Mouse (Mus musculus): ENCODE measurements at regions not wholly inside any gene's neighbourhood (a gene's known extent, or its start where the extent isn't known, plus 50 kb on each side); places are given as distances from the start of the nearest gene placed in this dataset.

DNA sequence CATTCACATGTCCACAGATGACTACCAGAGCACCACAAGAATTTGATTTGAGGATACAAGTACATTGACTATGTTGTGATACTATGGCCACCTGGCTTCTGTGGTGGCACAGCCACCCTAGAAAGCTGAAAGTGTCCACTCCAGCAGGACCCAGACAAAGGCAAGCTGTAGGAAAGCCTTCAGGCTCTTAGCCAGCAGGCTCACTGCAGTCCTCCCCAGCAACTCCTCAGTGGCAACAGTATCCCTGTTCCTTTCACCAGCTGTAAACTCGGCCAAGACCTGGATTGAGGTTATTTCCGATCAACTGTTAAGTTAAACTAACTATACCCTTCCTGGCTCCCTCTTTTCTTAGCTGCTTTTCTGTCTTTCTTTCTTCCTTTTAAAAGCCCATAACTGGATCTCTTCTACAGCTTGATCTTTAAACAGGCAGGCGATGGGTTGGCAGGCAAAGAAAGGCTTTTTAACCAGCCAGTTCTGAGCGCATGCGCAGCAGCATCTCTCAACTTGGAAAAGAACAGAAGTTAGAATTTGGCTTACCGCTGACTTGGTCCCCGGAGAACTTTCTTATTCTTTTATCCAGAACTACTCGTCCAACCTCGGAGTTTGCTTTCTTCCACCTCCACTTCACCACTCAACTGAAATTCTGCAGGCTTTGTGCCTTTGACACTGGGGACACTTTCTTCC is 202.5 kb upstream of the Nt5e start:
- no peaks in the 10 kb centered on the region for H3K27me3 ChIP-seq (ENCODE audit: control insufficient read depth, insufficient read depth, low read length)
- no peak for TF ChIP-seq CTCF (IDR thresholded peaks at IDR 0.05; ENCODE audit: extremely low read depth, insufficient read length, insufficient replicate concordance, low read depth, low read length)
- TF ChIP-seq POLR2A (IDR thresholded peaks at IDR 0.05; ENCODE audit: low read depth, low read length): no peak
- 82% methylated on average over 9 of the region's 9 CpGs for WGBS
- no peaks in the 10 kb centered on the region for H3K36me3 ChIP-seq (ENCODE audit: control insufficient read depth, insufficient read depth, low read length)
- H3K4me3 ChIP-seq (ENCODE audit: low read depth, low read length): no peak overlapping the region
- no peak overlapping the region for H3K27ac ChIP-seq (ENCODE audit: insufficient read depth, low read depth, low read length)
- no peaks in the 10 kb centered on the region for H3K4me1 ChIP-seq (ENCODE audit: control insufficient read depth, insufficient read depth, insufficient read length, low read length)

DNA sequence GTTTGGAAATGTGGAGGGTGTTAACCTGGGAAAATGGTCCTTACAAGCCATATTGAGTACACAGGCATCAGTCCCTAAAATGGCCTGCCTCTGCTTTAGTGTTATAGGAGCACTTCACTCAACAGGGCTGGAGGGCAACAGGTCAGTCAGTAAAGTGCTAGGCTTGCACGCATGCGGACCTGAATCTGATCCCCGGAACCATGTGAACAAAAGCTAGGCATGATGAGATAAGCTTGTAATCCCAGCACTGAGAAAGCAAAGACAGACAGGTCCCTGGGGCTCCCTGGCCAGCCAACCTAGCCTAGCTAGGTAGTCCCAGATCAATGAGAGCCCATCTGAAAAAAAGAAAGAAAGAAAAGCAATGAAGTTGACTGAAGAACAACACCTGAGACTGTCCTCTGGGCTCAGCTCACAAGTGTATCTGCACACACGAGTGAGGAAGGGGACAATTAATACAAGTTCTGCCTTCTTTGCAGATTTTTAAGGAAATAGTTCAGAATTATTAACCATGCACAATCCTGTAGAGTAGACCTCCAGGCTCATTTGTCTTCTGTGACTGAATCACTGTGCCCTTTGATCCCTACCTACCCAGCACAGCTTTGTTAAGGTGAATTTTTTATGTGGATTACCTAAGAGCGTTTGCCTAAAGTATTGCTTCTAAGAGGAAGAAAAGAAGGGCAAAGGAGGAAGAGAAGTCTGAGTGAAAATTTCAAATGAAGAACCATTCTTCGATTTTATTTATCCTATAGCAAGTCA is 163.8 kb upstream of the Nt5e start:
- no peaks in the 10 kb centered on the region for H3K4me1 ChIP-seq (ENCODE audit: control insufficient read depth, insufficient read depth, insufficient read length, low read length)
- no peak overlapping the region for H3K27ac ChIP-seq (ENCODE audit: insufficient read depth, low read depth, low read length)
- WGBS: 48% methylated on average over 6 of the region's 6 CpGs
- TF ChIP-seq CTCF (IDR thresholded peaks at IDR 0.05; ENCODE audit: extremely low read depth, insufficient read length, insufficient replicate concordance, low read depth, low read length) (no peak), POLR2A (IDR thresholded peaks at IDR 0.05; ENCODE audit: low read depth, low read length) (no peak)
- H3K4me3 ChIP-seq (ENCODE audit: low read depth, low read length): no peak overlapping the region
- H3K36me3 ChIP-seq (ENCODE audit: control insufficient read depth, insufficient read depth, low read length): no peaks in the 10 kb centered on the region
- no peaks in the 10 kb centered on the region for H3K27me3 ChIP-seq (ENCODE audit: control insufficient read depth, insufficient read depth, low read length)

DNA sequence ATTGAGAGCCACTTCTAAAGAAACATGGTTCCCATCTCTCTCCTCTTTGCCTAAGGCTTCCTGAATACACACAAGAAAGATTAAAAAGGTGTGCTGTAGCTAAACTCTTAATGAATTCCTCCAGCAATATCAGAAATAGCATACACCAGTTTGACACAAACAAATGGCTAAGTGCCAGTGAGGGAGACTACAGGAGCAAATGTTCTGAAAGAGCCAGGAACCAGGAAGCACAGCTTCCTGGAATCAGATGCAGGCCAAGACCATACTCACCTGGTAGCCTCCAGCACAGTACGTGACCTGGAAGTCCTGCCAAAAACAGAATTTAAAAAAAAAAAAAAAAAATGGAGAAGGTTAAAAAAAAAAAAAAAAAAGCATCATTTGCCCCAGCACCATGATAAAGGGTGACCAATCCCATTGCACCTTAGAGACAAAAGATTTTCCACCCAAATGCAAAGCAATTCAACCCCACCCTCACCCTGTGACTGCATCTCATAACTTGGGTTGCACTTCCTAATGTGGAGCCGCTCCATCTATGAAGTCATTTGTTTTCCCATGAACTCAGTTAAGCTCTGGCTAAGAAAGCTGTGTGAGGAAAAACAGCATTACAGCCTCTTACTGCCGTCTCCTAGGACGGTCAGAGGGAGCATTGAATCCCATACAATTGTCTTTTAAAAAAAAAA is 149.3 kb upstream of the Nt5e start:
- Histone ChIP-seq H3K4me3 (ENCODE audit: low read depth, low read length) (no peak overlapping the region), H3K36me3 (ENCODE audit: control insufficient read depth, insufficient read depth, low read length) (no peaks in the 10 kb centered on the region), H3K4me1 (ENCODE audit: control insufficient read depth, insufficient read depth, insufficient read length, low read length) (no peaks in the 10 kb centered on the region), H3K27me3 (ENCODE audit: control insufficient read depth, insufficient read depth, low read length) (no peaks in the 10 kb centered on the region), H3K27ac (ENCODE audit: insufficient read depth, low read depth, low read length) (no peak overlapping the region)
- WGBS: 68% methylated on average over 4 of the region's 4 CpGs
- TF ChIP-seq POLR2A (IDR thresholded peaks at IDR 0.05; ENCODE audit: low read depth, low read length) (no peak), CTCF (IDR thresholded peaks at IDR 0.05; ENCODE audit: extremely low read depth, insufficient read length, insufficient replicate concordance, low read depth, low read length) (no peak)

DNA sequence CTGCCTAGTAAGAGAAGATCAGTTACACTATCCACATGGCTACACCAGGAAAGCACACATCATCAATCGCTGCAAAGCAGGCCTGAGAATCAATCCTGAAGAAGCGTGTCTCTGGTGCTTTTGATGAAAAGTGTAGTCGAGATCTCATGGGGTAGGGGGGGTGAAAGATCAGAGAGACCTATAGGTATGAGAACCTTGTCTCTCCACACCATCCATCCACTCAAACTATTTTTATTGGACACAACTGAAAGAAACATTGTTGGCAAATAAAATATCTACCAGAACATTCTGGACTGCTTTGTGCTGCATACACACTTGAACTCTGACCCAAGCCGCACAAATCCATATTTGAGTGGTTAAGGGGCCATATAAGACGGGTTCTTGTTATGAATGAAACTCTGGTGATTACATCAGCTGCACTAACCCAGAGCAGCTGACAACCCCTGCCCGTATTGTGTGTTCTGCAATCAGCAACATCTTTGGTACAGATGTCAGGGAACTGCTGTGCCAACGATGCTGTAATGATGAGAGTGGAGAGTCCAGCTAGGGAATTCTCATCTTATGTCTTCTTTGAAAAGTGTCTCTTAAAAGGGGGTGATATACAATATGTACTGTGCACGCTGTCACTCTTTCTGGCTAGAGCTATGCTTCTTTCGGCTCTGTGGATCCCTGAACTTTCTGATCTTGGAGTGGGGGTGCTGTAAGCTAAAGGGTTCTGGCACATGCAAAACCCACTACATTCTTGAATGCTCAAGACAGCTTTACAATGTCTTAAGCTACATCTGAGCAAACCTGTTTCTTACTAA is 145.6 kb upstream of the Nt5e start:
- 71% methylated on average over 9 of the region's 9 CpGs for WGBS
- no peak overlapping the region for H3K4me3 ChIP-seq (ENCODE audit: low read depth, low read length)
- no peaks in the 10 kb centered on the region for H3K36me3 ChIP-seq (ENCODE audit: control insufficient read depth, insufficient read depth, low read length)
- no peak overlapping the region for H3K27ac ChIP-seq (ENCODE audit: insufficient read depth, low read depth, low read length)
- no peak for TF ChIP-seq CTCF (IDR thresholded peaks at IDR 0.05; ENCODE audit: extremely low read depth, insufficient read length, insufficient replicate concordance, low read depth, low read length)
- no peak for TF ChIP-seq POLR2A (IDR thresholded peaks at IDR 0.05; ENCODE audit: low read depth, low read length)
- no peaks in the 10 kb centered on the region for H3K27me3 ChIP-seq (ENCODE audit: control insufficient read depth, insufficient read depth, low read length)
- no peaks in the 10 kb centered on the region for H3K4me1 ChIP-seq (ENCODE audit: control insufficient read depth, insufficient read depth, insufficient read length, low read length)

DNA sequence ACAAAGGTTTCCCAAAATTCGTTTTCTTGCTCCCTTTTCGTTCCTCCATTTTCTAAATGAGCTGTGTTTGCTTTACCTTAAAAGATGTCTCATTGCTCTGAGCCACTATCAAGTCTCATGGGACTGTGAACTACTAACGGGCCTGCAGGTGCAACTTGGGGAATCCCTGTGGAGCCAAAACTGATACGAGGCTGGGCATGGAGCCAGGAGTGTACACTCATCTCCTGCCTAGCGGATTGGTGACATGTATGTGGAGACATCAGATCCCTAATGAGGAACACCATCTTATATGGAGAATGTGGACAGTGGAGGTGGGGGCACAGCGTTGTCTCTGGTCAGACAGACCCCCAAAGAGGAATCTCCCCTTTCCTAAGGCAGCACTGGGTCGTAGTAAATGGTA is 119.6 kb upstream of the Nt5e start:
- Histone ChIP-seq H3K4me3 (ENCODE audit: low read depth, low read length) (no peak overlapping the region), H3K4me1 (ENCODE audit: control insufficient read depth, insufficient read depth, insufficient read length, low read length) (no peaks in the 10 kb centered on the region), H3K27ac (ENCODE audit: insufficient read depth, low read depth, low read length) (no peak overlapping the region), H3K36me3 (ENCODE audit: control insufficient read depth, insufficient read depth, low read length) (no peaks in the 10 kb centered on the region), H3K27me3 (ENCODE audit: control insufficient read depth, insufficient read depth, low read length) (no peaks in the 10 kb centered on the region)
- TF ChIP-seq CTCF (IDR thresholded peaks at IDR 0.05; ENCODE audit: extremely low read depth, insufficient read length, insufficient replicate concordance, low read depth, low read length) (no peak), POLR2A (IDR thresholded peaks at IDR 0.05; ENCODE audit: low read depth, low read length) (no peak)
- 37% methylated on average over 7 of the region's 7 CpGs for WGBS

DNA sequence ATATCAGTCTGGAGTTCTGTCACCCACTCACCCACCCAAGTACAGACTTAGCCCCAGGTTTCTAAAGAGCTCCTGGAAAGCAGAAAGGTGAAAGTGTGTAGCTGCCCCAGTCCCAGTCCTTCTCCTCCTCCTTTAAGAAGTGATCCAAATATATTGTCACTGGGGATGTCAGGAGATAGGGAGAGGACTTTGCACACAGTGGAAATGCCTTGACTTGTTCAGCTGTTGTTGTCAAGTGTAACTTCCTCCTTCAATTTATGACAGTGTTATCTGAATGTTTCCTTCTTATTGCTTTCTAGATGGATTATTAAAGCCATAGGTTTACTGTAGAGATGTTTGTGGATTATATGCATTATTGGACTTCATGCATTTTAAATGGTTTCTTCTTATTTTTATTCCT is 119.0 kb upstream of the Nt5e start:
- Histone ChIP-seq H3K4me3 (ENCODE audit: low read depth, low read length) (no peak overlapping the region), H3K27me3 (ENCODE audit: control insufficient read depth, insufficient read depth, low read length) (no peaks in the 10 kb centered on the region), H3K4me1 (ENCODE audit: control insufficient read depth, insufficient read depth, insufficient read length, low read length) (no peaks in the 10 kb centered on the region), H3K36me3 (ENCODE audit: control insufficient read depth, insufficient read depth, low read length) (no peaks in the 10 kb centered on the region), H3K27ac (ENCODE audit: insufficient read depth, low read depth, low read length) (no peak overlapping the region)
- no peak for TF ChIP-seq CTCF (IDR thresholded peaks at IDR 0.05; ENCODE audit: extremely low read depth, insufficient read length, insufficient replicate concordance, low read depth, low read length)
- TF ChIP-seq POLR2A (IDR thresholded peaks at IDR 0.05; ENCODE audit: low read depth, low read length): no peak

Data from small intestine, adult 2 months (tissue).